Mouse (Mus musculus): Measurements from ENCODE around the gene 2210016L21Rik. TPM values are rescaled to one million over a fixed set of nuclear protein-coding genes. Genes with fewer than 3 reads are reported as not detected.
A peak's percentile ranks its signal among the peaks of the same experiment; 100 is the strongest.

2210016L21Rik gene
- polyA plus RNA-seq, 1 experiment from 2014 or later: 38.5 TPM

DNA sequence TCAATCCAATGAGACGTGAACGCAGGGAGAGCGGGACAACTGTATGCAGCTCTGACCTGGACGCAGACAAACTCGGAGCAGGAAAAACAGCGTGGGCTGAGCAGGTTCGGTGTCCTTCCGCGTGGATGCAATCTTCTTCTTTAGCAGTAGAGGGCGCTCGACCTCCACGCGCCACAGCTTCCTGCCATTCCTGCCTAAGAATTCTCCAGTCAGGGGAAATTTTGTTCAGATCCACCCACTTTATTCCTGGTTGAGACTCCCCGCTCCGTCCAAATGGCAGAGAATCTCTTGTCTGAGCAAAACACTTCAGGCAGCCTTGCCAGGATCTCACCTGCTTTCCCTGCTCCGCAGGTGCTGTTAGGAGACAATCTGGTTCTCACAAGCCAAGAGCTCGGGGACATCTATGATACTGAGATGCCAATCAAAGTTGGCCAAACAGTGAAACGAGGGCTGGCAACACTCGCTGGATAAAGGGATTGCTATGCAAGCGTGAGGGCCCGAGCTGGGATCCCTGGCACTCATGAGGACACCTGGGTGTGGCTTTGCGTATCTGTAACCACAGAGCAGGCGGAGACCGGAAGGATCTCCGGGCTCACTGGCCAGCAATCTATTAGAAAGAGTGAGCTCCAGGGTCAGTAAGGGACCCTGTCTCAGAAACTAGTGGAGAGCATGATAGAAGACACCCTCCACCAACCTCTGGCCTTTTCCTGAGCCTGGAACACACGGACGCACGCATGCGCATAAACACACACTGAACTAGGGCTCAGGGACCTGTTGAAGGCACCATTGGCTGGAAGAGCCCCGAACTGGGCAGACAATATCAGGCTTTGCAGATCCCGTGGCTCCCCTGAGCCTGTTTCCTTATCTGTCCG lies 37.5 kb downstream of the 2210016L21Rik start:
- Histone ChIP-seq H3K4me1 (ENCODE audit: control insufficient read depth in 2 of 2, insufficient read depth in 2 of 2, low read length in 2 of 2) (peaks cover 5 to 10% of the 10 kb centered on the region in 2 experiments; a peak in 3 of 4 replicates), H3K9ac (ENCODE audit: low read length) (peak overlapping the region; percentile 48), H3K9me3 (ENCODE audit: control insufficient read depth, low read length) (no peaks in the 10 kb centered on the region), H3K4me3 (ENCODE audit: control insufficient read depth in 1 of 2, insufficient read depth in 1 of 2, low read depth in 1 of 2, low read length in 2 of 2) (peak overlapping the region; percentile 43 to 44), H3K27ac (replicated peaks in 1 of 2; ENCODE audit: control insufficient read depth in 1 of 2, insufficient read depth in 1 of 2, low read depth in 2 of 2, low read length in 2 of 2) (no peak overlapping the region), H3K4me2 (ENCODE audit: low read length) (peak overlapping the region; percentile 91), H3K27me3 (ENCODE audit: control insufficient read depth, insufficient read depth, low read length) (no peaks in the 10 kb centered on the region), H3K36me3 (ENCODE audit: control insufficient read depth, insufficient read depth, low read length) (no peaks in the 10 kb centered on the region)
- ATAC-seq (ENCODE audit: insufficient number of reproducible peaks, insufficient read depth, low FRiP score, low read depth): peak; percentile 52; the same call in 1 of the 2 replicates
- 3% methylated on average over 32 of the region's 32 CpGs for WGBS

DNA sequence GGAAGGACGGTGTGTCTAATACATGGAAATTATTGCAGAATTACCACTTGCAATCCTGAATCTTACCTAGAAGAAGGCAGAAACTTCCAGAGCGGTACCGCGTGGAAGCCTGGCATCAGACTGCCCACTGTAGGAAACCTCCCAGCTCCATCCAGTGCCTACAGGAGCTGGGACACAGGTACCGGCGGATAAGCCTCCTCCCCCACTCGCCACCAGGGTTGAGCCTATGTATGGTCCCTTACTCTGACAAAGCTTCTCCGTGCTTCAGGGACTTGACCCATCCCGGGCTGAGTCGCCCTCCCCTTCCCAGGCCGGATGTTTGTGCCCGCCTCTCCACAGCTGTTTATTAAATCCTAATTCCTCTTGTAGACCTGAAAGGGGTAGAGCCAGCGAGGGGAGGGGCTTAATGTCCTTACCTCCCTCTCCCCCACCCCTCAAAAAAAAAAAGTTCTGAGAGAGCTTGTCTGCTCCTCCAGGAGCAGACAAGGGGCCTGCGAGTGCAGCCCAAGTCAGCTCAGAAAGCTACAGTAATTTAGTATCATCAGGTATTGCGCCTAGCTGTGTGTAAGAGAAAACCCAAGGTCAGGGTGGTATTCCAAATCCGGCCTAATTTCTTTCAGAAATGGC lies 38.3 kb downstream of the 2210016L21Rik start:
- Histone ChIP-seq H3K27me3 (ENCODE audit: control insufficient read depth, insufficient read depth, low read length) (no peaks in the 10 kb centered on the region), H3K4me1 (ENCODE audit: control insufficient read depth in 2 of 2, insufficient read depth in 2 of 2, low read length in 2 of 2) (peaks cover 5 to 10% of the 10 kb centered on the region in 2 experiments; a peak in 3 of 4 replicates), H3K9ac (ENCODE audit: low read length) (peak overlapping the region; percentile 48), H3K4me2 (ENCODE audit: low read length) (peak overlapping the region; percentile 91), H3K36me3 (ENCODE audit: control insufficient read depth, insufficient read depth, low read length) (no peaks in the 10 kb centered on the region), H3K9me3 (ENCODE audit: control insufficient read depth, low read length) (no peaks in the 10 kb centered on the region), H3K27ac (replicated peaks in 1 of 2; ENCODE audit: control insufficient read depth in 1 of 2, insufficient read depth in 1 of 2, low read depth in 2 of 2, low read length in 2 of 2) (no peak overlapping the region), H3K4me3 (ENCODE audit: control insufficient read depth in 1 of 2, insufficient read depth in 1 of 2, low read depth in 1 of 2, low read length in 2 of 2) (peak overlapping the region; percentile 43 to 44)
- 22% methylated on average over 16 of the region's 16 CpGs for WGBS
- ATAC-seq (ENCODE audit: insufficient number of reproducible peaks, insufficient read depth, low FRiP score, low read depth): no peak

DNA sequence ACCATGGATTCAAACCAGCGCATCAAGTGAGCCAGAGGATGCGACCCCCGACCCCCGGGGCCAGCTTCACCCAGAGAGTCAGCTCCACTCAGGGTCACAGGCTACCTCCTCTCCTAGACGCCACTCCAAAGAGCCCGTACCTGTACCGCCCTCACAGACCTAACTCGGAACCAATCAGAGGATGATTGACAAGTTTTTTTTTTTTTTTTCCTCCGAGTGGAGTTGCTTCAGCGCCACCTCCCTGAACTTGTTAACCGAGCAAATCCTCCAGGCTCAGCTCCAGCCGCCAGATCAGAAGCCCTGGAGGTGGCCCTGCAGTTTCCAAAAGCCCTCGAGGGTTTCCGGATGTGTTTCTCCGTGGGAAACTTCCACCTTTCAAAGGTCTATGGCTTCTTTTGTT lies 40.0 kb downstream of the 2210016L21Rik start:
- no peaks in the 10 kb centered on the region for H3K9me3 ChIP-seq (ENCODE audit: control insufficient read depth, low read length)
- H3K4me3 ChIP-seq (ENCODE audit: control insufficient read depth in 1 of 2, insufficient read depth in 1 of 2, low read depth in 1 of 2, low read length in 2 of 2): no peak overlapping the region
- no peak overlapping the region for H3K4me2 ChIP-seq (ENCODE audit: low read length)
- WGBS: 45% methylated on average over 15 of the region's 15 CpGs
- no peaks in the 10 kb centered on the region for H3K27me3 ChIP-seq (ENCODE audit: control insufficient read depth, insufficient read depth, low read length)
- H3K27ac ChIP-seq (replicated peaks in 1 of 2; ENCODE audit: control insufficient read depth in 1 of 2, insufficient read depth in 1 of 2, low read depth in 2 of 2, low read length in 2 of 2): no peak overlapping the region
- no peaks in the 10 kb centered on the region for H3K36me3 ChIP-seq (ENCODE audit: control insufficient read depth, insufficient read depth, low read length)
- peaks cover 5 to 10% of the 10 kb centered on the region in 2 experiments; a peak in 3 of 4 replicates for H3K4me1 ChIP-seq (ENCODE audit: control insufficient read depth in 2 of 2, insufficient read depth in 2 of 2, low read length in 2 of 2)
- ATAC-seq (ENCODE audit: insufficient number of reproducible peaks, insufficient read depth, low FRiP score, low read depth): no peak
- H3K9ac ChIP-seq (ENCODE audit: low read length): no peak overlapping the region

DNA sequence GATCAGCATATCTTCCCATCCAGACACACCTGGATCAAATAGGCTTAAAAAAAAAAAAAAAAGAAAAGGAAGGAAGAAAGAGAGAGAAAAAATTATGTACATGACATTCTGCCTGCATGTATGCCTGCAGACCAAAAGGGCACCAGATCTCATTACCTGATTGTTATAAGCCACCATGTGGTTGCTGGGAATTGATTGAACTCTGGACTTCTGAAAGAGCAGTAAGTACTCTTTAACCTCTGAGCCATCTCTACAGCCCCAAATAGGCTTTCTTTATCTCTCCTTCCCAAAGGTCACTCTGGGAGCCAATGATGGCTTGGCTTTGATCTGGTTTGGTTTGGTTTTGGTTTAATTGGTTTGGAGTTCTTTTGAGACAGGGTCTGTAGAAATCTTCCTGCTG lies 43.1 kb downstream of the 2210016L21Rik start:
- no peak overlapping the region for H3K27ac ChIP-seq (replicated peaks in 1 of 2; ENCODE audit: control insufficient read depth in 1 of 2, insufficient read depth in 1 of 2, low read depth in 2 of 2, low read length in 2 of 2)
- no peaks in the 10 kb centered on the region for H3K9me3 ChIP-seq (ENCODE audit: control insufficient read depth, low read length)
- no peaks in the 10 kb centered on the region for H3K27me3 ChIP-seq (ENCODE audit: control insufficient read depth, insufficient read depth, low read length)
- no peak overlapping the region for H3K4me2 ChIP-seq (ENCODE audit: low read length)
- no peak overlapping the region for H3K9ac ChIP-seq (ENCODE audit: low read length)
- no peak for ATAC-seq (ENCODE audit: insufficient number of reproducible peaks, insufficient read depth, low FRiP score, low read depth)
- H3K36me3 ChIP-seq (ENCODE audit: control insufficient read depth, insufficient read depth, low read length): no peaks in the 10 kb centered on the region
- peaks cover 3 to 5% of the 10 kb centered on the region in 2 experiments; a peak in 3 of 4 replicates for H3K4me1 ChIP-seq (ENCODE audit: control insufficient read depth in 2 of 2, insufficient read depth in 2 of 2, low read length in 2 of 2)
- H3K4me3 ChIP-seq (ENCODE audit: control insufficient read depth in 1 of 2, insufficient read depth in 1 of 2, low read depth in 1 of 2, low read length in 2 of 2): no peak overlapping the region

DNA sequence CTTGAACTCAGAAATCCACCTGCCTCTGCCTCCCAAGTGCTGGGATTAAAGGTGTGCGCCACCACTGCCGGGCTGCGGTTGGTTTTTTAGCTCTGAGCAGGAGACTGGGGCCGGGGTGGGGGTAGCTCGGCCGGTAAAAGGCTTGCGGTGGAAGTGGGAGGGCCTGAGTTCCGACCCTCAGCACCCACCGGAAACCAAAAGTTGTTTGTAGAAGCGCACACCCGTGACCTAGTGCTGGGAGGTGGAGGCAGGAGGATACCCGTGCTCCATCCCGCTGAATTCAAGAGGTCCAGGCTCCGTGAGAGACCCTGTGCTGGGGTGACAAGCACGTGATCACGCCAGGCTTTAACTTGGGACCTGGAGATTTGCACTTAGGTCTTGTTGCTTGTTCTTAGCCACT lies 54.5 kb downstream of the 2210016L21Rik start:
- WGBS: 68% methylated on average over 16 of the region's 16 CpGs
- no peak for ATAC-seq (ENCODE audit: insufficient number of reproducible peaks, insufficient read depth, low FRiP score, low read depth)
- no peak overlapping the region for H3K4me2 ChIP-seq (ENCODE audit: low read length)

DNA sequence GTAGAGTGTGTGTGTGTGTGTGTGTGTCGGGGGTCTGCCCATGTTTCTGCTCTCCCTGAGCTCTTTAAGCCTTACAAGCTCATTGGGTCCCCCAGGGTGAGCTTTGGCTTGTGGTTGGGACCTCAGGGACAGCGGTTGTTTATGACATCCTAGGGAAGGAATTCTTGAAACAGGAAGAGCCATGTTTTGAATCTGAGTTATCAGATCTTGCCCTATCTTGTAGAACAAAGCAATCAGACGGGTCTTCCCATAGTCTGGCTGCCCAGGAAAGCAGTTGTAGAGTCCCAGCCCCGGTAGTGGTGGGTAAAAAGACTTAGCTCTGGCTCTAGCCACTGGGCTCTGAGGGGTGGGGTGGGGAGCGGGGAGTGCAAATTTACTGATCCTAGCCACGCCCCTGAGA lies 55.4 kb downstream of the 2210016L21Rik start:
- Histone ChIP-seq H3K9ac (ENCODE audit: low read length) (no peak overlapping the region), H3K27me3 (ENCODE audit: control insufficient read depth, insufficient read depth, low read length) (no peaks in the 10 kb centered on the region), H3K4me1 (ENCODE audit: control insufficient read depth in 2 of 2, insufficient read depth in 2 of 2, low read length in 2 of 2) (no peaks in the 10 kb centered on the region; a peak in 1 of 4 replicates), H3K27ac (replicated peaks in 1 of 2; ENCODE audit: control insufficient read depth in 1 of 2, insufficient read depth in 1 of 2, low read depth in 2 of 2, low read length in 2 of 2) (no peak overlapping the region), H3K36me3 (ENCODE audit: control insufficient read depth, insufficient read depth, low read length) (no peaks in the 10 kb centered on the region), H3K4me3 (ENCODE audit: control insufficient read depth in 1 of 2, insufficient read depth in 1 of 2, low read depth in 1 of 2, low read length in 2 of 2) (no peak overlapping the region), H3K4me2 (ENCODE audit: low read length) (no peak overlapping the region), H3K9me3 (ENCODE audit: control insufficient read depth, low read length) (no peaks in the 10 kb centered on the region)
- WGBS: 50% methylated on average over 6 of the region's 6 CpGs
- no peak for ATAC-seq (ENCODE audit: insufficient number of reproducible peaks, insufficient read depth, low FRiP score, low read depth)

More for the DNA sequence above, 54.5 kb downstream of the 2210016L21Rik start:
- Histone ChIP-seq H3K9ac (ENCODE audit: low read length) (no peak overlapping the region), H3K4me1 (ENCODE audit: control insufficient read depth in 2 of 2, insufficient read depth in 2 of 2, low read length in 2 of 2) (no peaks in the 10 kb centered on the region; a peak in 1 of 4 replicates), H3K4me3 (ENCODE audit: control insufficient read depth in 1 of 2, insufficient read depth in 1 of 2, low read depth in 1 of 2, low read length in 2 of 2) (no peak overlapping the region), H3K9me3 (ENCODE audit: control insufficient read depth, low read length) (no peaks in the 10 kb centered on the region), H3K27me3 (ENCODE audit: control insufficient read depth, insufficient read depth, low read length) (no peaks in the 10 kb centered on the region), H3K36me3 (ENCODE audit: control insufficient read depth, insufficient read depth, low read length) (no peaks in the 10 kb centered on the region), H3K27ac (replicated peaks in 1 of 2; ENCODE audit: control insufficient read depth in 1 of 2, insufficient read depth in 1 of 2, low read depth in 2 of 2, low read length in 2 of 2) (no peak overlapping the region)

Measured in heart, embryonic 14.5 days (tissue).